In genomic region chr1:158361964-158362291, GRCm38 (mm10) we compare ENCODE assay signal across 9 mouse cellular contexts. TPM values are rescaled to one million over a fixed set of nuclear protein-coding genes. Genes with fewer than 3 reads are reported as not detected.
DNase-seq lines count a peak whose midpoint lies in the region; ATAC-seq lines count a peak whose summit lies in the region.
"Had no signal": no experiment of that assay in that cellular context is flagged by ENCODE, and none has a peak within 500 bp of the region (broad histone marks: within the 10 kb centered on the region; RNA-seq: fewer than 3 reads in every experiment).

Astn1 (plus strand) TSS chr1:158362273.

- H3K4me3 ChIP-seq in forebrain, embryonic 11.5 days (ENCODE audit: low read depth, low read length) = peak within 1 kb of the TSS; percentile 67
- peak within 1 kb of the TSS; percentile 56 for H3K4me3 ChIP-seq in neural tube, embryonic 12.5 days
- H3K4me3 ChIP-seq: liver, embryonic 15.5 days had no signal

- H3K36me3 ChIP-seq in forebrain, embryonic 11.5 days (ENCODE audit: control insufficient read depth, insufficient read depth, low read length) = no peaks in the 10 kb centered on the region
- H3K36me3 ChIP-seq in neural tube, embryonic 12.5 days = no peaks in the 10 kb centered on the region
- H3K36me3 ChIP-seq: liver, embryonic 15.5 days had no signal

- peak within 1 kb of the TSS; percentile 78 for H3K4me2 ChIP-seq in forebrain, embryonic 11.5 days (ENCODE audit: low read depth, low read length, severe bottlenecking)
- peak within 1 kb of the TSS; percentile 73 for H3K4me2 ChIP-seq in neural tube, embryonic 12.5 days (replicated peaks)
- H3K4me2 ChIP-seq: liver, embryonic 15.5 days had no signal

- WGBS in forebrain, embryonic 11.5 days = 0% methylated on average over 2 of the region's 2 CpGs
- WGBS in neural tube, embryonic 12.5 days = 4% methylated on average over 2 of the region's 2 CpGs

- no peak; the same call in 1 of the 2 replicates for ATAC-seq in forebrain, embryonic 11.5 days (replicated peaks; ENCODE audit: low FRiP score)
- no peak for ATAC-seq in neural tube, embryonic 12.5 days (ENCODE audit: low FRiP score, low read depth)

- H3K9me3 ChIP-seq in forebrain, embryonic 11.5 days (ENCODE audit: control insufficient read depth, low read length) = no peaks in the 10 kb centered on the region
- no peaks in the 10 kb centered on the region for H3K9me3 ChIP-seq in neural tube, embryonic 12.5 days
- H3K9me3 ChIP-seq: liver, embryonic 15.5 days had no signal

- no peak for DNase-seq in layer of hippocampus, adult 18-20 months (ENCODE audit: low spot score in 2 of 2)
- DNase-seq in layer of hippocampus, adult 9-10 months (ENCODE audit: low spot score) = no peak
- no peak for DNase-seq in forebrain, embryonic 11.5 days (ENCODE audit: low spot score)
- peak in 1 of 2 experiments; percentile 38 for DNase-seq in layer of hippocampus, postnatal 14 days (ENCODE audit: low spot score in 2 of 2)
- DNase-seq in urinary bladder, postnatal 25 days (ENCODE audit: low spot score) = no peak
- DNase-seq in B cell, adult 2 months = no peak
- DNase-seq in adrenal gland, postnatal 10 days = no peak

- peak within 1 kb of the TSS; percentile 96 for H3K9ac ChIP-seq in forebrain, embryonic 11.5 days (ENCODE audit: low read length)
- H3K9ac ChIP-seq in neural tube, embryonic 12.5 days = peak within 1 kb of the TSS; percentile 88
- H3K9ac ChIP-seq: liver, embryonic 15.5 days had no signal

- H3K27me3 ChIP-seq in forebrain, embryonic 11.5 days (ENCODE audit: control insufficient read depth, insufficient read depth, low read length) = no peaks in the 10 kb centered on the region
- H3K27me3 ChIP-seq in neural tube, embryonic 12.5 days (replicated peaks) = 0 out of 2 replicates have a peak, but pooled peaks cover 2% of the 10 kb centered on the region

- H3K27ac ChIP-seq in forebrain, embryonic 11.5 days (ENCODE audit: low read depth, low read length) = peak within 1 kb of the TSS; percentile 79
- H3K27ac ChIP-seq in neural tube, embryonic 12.5 days = peak within 1 kb of the TSS; percentile 34
- H3K27ac ChIP-seq: liver, embryonic 15.5 days had no signal

- H3K4me1 ChIP-seq in forebrain, embryonic 11.5 days (replicated peaks; ENCODE audit: control insufficient read depth, insufficient read depth, low read length) = peaks cover 7% of the 10 kb centered on the region; the same call in 1 of the 2 replicates
- H3K4me1 ChIP-seq in neural tube, embryonic 12.5 days = peaks cover 22% of the 10 kb centered on the region
- H3K4me1 ChIP-seq: liver, embryonic 15.5 days had no signal

RNA-seq across cellular contexts. Expression of gene Astn1, which starts in this region (rescaled TPM):
- 100 to 1,000 TPM; 173 to 178 TPM for total RNA-seq in layer of hippocampus, adult 18-20 months (2021)
- 19.2 and 19.5 TPM in 2 replicates for polyA plus RNA-seq in forebrain, embryonic 11.5 days (2014; fragmentation: Nextera tagmentation; extraction: Ambion mirVana)
- 100 to 1,000 TPM; 182 to 189 TPM for total RNA-seq in layer of hippocampus, postnatal 14 days (2021)
- 16.4 and 19.5 TPM in 2 replicates for polyA plus RNA-seq in neural tube, embryonic 12.5 days (2016; fragmentation: Nextera tagmentation; extraction: Ambion mirVana)
- total RNA-seq in adrenal gland, postnatal 10 days (2021) = 1 to 10 TPM; 5.4 to 8.3 TPM

Comparison
In these comparisons a context has a peak if more than half of its experiments do, and no peak if none do; other contexts are left out.
1. RNA of gene Astn1 (total RNA-seq): 182 to 189 TPM in layer of hippocampus, postnatal 14 days and 173 to 178 TPM in layer of hippocampus, adult 18-20 months; 5.4 to 8.3 TPM in adrenal gland, postnatal 10 days; every median in the first group is over 10 times any median in the second.